Mouse (Mus musculus): ENCODE results near the gene Aldh9a1. TPM values are rescaled to one million over a fixed set of nuclear protein-coding genes. Genes with fewer than 3 reads are reported as not detected.
A peak's percentile ranks its signal among the peaks of the same experiment; 100 is the strongest.

Gene Aldh9a1
- total RNA-seq, 2 experiments from 2014 or later: 28.2 to 29.2 TPM

DNA sequence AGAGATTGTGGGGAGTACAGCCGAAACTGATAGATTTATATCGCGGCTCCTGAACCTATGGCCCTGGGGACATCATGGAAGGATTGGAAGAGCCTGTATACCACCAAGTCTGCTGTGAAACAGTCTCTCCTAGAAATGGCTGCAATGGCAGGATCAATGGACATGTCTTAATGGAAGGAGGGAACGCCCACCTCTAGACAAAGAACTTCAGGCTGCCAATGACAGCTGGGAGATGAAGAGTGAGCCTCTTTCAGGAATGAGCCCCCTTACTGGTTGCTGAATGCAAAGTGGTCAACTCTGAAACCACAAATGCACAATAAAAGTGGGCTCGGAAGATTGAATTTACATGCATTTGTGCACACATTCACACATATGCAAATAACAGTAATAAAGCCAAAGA is 33.0 kb downstream of the Aldh9a1 start:
- no peak for DNase-seq (ENCODE audit: low spot score in 2 of 2)

DNA sequence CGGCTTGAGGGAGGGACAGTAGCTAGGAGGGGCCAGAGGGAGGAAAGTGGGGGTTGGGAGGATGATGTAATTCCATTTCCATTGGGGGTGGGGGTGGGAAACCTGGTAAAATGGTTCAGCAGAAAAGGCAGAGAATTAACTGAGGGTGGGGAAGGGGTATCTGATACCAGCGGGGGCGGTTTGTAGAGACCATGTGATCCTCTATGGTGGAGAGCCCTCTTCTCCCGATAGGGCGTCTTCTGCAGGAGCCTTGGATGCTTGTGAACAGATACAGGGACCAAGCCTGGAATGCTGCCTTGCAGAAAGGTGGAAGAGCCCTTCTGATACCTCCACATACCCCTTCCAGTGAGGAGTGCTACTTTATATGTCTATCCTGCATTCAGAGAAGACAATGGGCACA is 33.4 kb downstream of the Aldh9a1 start:
- DNase-seq (ENCODE audit: low spot score in 2 of 2): no peak

DNA sequence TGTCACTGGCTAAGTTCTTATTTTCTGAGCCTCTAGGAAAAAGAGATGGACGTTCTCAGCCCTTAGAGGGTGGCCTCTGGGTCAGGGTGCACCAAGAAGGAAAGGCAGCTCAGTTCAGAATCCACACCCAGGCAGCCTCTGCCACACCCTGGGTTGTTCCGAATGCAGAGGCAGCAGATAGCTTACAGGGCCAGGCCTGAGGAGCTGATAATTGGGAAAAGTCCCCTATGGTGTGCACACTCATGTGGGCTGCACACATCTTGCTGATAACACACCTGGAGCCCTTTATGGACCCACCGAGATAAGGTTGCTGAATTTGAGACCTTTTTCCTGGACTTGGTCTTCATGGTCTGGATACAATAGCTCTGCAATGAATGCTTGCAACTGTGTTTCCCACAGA is 34.4 kb downstream of the Aldh9a1 start:
- no peak for DNase-seq (ENCODE audit: low spot score in 2 of 2)

DNA sequence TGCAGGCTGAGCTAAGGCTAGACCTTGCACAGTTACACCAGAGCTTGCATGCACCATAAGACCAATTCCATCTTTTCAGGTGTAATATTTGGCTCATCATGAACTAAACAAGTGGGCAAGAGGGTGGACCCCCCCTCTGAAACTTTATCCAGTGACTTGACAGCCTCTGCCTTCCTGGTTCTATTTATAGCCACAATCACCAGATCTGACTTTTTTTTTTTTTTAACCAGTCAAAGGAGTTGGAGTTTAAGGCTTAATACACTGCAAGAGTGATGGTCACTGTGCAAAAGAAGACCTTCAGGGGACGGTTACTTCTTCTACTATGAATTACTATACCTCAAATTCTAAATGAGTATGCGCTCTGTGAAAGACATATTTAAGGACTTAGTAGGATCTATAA is 35.4 kb downstream of the Aldh9a1 start:
- no peak for DNase-seq (ENCODE audit: low spot score in 2 of 2)

DNA sequence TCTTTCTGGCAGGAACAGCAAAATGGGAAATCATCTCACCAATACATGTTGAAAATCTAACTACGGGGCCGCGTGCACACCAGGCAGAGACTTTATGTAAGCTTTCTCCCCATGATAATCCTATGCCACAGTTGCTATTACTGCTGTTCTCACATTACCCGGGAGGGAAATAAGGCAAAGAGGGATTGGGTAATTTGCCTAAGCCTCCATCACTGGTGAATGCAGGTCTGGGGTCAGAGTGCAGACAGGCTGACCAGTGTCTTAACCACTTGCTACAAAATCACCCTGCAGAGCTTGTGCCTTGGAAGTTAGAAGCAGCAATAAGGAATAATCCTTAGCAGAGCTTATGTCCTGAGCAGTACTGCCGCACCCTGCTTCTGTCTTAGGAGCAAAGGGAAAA is 35.8 kb downstream of the Aldh9a1 start:
- DNase-seq (ENCODE audit: low spot score in 2 of 2): no peak

DNA sequence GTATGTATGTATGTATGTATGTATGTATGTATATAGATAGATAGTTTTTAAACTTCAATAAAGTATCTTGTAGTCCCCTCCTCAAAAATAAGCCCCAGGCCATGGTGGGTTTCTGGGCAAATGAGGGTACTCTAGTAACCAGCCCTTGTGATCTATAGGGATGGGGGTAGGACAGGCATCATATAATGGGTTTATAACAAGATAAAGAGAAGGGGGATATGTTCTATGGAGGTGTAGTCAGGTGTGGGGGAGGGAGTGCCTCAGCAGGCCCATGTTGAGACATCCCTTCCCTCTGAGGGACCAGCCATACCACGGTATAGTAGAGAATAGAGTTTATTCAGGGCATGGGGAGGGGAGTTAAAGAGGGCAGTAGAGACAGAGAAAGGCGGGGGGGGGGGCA is 36.7 kb downstream of the Aldh9a1 start:
- no peak for DNase-seq (ENCODE audit: low spot score in 2 of 2)

DNA sequence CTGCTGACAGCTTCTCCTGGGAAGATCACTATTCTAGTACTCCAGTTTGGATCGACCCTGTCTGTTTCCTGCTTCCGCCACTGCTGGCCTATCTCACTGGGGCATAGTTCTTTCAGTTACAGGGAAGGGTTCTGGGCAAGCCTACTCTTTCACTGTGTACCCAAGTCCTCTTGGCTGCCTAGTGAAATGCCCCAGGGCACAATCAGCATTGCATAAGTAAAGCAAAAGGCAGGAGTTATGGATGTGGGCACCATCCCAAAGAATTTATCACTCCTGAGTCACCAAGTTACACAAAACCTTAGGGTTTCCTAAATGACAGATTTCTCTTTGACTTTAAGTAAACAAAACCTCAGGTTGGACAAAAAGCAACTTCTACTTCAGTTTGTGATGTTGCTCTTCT is 37.5 kb downstream of the Aldh9a1 start:
- no peak for DNase-seq (ENCODE audit: low spot score in 2 of 2)

DNA sequence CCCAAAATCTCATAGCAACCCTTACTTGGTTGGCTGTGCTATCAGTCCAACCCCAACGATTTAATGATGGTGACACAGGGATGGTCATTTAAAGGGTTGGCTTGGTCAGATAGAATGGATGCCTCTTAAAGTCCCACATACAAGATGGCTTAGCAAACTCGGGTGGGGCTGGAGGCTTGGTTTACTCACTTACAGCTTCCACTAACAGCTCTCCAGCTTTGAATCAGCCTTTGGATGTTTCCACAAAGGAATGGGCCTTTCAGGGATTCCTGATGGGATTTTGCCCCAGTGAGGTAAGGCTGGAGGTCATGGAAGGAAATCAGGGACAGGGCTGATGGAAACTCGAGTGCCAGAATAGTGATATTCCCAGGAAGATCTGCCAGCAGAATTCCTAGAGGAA is 38.0 kb downstream of the Aldh9a1 start:
- no peak for DNase-seq (ENCODE audit: low spot score in 2 of 2)

DNA sequence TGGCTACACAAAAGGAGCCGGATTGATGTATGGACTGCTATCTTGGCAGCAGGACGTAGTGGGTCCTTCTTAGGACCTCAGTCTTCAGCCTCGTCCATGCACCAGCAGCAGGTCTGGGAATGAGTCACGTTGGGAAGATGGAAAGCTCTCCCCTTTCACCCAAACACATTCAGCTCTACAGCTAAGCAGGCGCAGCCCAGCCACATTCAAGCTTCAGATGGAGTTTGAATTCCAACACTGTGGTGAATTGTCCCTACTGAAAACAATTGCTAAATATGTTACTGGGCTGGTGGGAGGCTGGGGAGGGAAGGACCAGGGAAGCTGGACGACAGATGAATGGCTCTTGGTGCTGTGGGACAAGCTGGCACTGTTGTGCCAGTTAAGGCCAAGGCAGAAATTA is 38.8 kb downstream of the Aldh9a1 start:
- DNase-seq (ENCODE audit: low spot score in 2 of 2): no peak

DNA sequence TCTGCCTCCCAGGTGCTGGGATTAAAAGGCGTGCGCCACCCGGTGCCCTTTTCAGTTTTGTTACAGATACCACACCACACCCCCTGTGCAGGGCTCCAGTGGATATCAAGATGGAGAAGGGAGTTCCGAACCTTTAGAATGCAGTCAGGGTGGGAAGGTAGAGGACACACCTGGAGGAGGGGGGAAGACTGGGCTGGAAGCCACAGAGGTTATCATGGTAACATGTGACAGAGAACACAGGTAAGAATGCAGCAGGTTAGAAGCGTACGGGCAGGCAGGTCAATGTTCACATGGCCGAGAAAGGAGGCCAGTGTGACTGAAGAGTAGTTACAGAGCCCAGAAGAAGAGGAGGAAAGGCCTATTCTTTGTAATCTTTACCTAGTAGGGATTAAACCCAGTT is 39.8 kb downstream of the Aldh9a1 start:
- no peak for DNase-seq (ENCODE audit: low spot score in 2 of 2)

DNA sequence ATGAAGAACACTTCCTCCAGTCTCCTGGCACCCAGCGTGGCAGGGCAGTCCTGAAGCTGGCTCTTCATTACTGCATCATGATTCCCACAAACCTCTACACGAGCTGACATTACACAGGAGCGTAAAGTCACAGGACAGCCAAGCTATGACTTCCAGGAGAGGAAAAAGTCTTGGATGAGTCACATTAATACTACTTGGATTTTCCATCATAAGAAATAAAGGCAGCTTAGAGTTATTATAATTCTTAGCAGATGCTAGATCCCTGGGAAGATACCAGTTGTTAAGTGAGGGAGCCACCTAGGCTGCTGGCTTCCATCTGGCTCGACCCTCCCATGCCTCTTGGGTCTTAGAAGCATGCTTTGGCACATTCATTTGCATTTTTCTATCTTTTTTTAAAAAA is 40.6 kb downstream of the Aldh9a1 start:
- no peak for DNase-seq (ENCODE audit: low spot score in 2 of 2)

DNA sequence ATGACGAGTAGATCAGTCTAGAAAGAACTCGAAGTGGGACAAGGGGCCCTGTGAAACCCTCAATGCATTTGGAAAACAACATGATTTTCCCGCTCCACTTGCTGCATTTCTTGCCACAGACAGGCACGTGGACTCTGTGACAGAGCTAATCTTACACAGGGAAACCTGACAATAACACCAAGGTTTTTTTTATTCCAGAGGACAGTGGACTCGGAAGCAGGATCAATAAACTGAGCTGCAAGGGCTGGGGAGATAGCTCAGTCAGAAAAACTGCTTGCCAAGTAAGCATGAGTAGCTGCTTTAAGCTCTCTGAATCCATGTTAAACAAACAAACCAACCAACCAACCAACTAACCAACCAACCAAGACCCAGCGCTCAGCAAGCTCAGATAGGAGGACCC is 41.5 kb downstream of the Aldh9a1 start:
- DNase-seq (ENCODE audit: low spot score in 2 of 2): no peak

DNA sequence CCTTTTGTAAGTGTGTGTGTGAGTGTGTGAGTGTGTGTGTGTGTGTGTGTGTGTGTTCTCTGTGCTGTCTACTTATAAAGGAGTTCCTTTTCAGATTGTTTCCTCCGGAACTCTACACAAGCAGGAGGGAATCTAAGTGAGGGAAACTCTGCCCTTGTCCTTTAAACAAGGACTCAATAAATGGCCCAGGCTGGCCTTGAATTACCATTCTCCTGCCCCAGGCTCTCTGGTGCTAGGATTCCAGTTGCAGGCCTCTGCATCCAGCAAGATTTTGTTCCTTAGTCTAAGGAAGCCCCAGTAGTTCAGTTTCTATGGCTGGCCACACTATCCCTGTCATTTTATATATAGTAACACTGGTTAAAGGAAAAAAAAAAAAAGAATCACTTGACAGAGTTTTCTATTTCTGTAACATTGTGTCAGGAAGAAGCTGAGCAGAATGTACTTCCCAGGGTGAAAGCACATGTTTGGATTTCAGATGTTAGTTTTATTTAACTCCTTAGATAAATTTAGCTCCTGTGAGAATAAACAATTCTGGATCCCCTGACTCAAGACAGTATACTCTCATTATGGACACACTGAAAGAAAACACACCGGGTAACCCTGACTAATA is 42.3 kb downstream of the Aldh9a1 start:
- no peak for DNase-seq (ENCODE audit: low spot score in 2 of 2)

DNA sequence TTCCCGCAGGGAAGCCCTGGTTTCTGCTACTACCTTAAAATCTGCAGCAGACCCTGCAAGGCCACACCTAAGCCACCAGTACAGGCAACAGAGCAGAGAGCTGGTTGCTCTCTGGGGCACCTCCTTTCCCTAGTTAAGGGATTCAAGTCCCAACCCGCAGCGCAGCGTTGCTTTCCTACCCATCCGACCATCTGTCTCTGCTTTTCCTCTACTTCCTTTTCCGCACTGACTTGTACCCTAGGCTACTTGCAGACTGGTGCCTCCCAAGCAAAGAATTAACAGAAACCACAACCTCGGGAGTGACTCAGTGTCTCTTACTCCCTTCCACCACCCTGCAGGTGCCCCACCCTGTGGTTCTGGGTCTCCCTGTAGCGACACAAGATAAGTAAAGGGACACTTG is 42.9 kb downstream of the Aldh9a1 start:
- DNase-seq (ENCODE audit: low spot score in 2 of 2): peak in 1 of 2 experiments; percentile 44

DNA sequence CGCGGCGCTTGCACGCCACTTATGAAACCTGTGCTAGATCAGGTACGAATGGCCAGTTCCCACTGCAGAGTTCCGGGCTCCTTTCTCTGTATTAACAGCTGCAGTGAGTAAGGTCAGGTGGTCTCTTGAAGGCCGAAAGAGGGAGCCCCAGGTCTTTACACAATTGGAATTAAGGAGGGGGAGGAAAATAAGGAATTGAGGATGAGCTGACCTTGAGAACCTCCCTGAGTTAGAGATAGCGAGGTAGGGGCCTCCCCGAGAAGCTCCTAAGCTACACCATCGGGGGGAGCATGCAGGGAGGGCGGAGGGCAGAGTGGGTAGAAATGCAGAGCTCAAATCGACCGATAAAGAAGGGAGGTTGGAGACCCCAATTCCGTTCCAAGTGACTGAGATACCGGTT is 43.5 kb downstream of the Aldh9a1 start:
- no peak for DNase-seq (ENCODE audit: low spot score in 2 of 2)

DNA sequence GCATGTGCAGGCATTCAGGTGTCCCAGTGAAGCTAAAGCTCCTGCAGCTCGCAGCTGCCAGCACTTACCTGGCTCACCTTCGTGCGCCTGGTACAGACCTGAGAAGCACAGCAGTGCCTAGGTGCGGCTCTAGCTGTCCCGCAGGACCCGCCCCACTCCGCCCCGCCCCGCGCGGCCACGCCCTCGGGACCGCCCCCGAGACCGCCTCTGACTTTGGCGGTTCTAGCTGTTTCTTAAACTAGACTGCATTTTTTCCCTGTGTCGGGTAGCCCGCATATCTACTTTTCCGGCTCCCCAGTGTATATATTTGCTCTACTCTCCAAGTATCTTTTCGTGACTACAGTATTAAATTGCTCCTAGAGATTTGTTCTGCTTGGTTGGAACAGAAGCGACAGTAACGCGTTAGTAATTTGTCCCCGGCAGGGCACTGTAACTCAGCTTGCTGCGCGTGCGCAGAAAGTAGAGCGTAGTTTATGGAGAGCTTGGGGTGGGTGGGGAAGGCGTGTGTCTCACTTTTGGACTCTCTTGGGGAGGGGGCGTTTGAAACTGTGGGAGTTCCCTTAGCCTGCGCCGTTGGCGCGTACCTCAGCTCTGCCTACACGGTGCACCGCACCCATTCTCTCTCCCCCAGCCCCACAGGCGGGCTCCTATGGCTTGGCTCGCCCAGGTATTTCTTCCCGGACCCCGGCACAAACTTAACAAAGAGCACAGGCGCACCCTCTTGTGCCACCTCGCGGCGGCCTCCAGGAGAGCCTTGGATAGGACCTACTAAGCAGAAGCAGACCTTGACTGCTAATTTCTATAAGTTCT is 44.1 kb downstream of the Aldh9a1 start, which contains the start of gene Mgst3:
Gene Mgst3, minus strand, starts transcription at position 159 of the 810 bp plus-strand sequence.
- peak; percentile 90 to 97 for DNase-seq (ENCODE audit: low spot score in 2 of 2)

DNA sequence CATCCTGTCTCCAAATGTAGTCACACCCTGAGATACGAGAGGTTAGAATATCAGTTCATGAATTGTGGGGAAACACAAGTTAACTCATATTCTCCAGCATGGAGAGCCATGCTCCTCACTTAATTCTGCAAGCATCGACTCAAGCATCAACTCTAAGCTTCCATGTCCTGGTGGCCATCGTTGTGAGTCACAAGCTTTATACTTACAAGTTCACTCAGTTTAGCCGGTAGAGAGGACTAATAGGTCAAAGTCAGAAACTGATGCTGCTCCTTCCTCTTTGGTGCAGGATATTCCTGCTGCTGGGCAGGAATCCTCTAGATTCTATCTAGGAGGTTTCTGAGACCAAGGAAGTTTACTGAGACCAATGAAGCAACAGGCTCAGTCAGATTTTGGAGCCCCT is 55.4 kb downstream of the Aldh9a1 start:
- DNase-seq (ENCODE audit: low spot score in 2 of 2): no peak

DNA sequence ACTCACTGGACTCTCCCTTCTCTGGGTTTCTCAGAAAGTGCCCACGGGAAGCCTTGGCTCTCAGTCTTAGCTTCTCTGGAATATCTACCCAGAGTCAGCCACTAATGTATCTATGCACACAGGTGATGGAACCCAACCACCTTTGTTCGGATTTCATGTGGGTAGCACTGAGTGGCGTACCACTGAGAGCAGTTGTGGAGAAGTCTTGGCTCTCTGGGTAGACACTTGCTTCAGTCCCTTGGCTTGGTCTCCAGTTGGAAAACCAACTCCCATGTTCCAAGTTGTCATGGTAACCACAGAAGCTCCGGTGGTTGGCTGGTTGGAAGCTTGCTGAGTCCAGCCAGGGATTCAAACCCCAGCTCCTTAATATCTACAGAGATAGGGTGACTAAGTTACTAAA is 59.8 kb downstream of the Aldh9a1 start:
- no peak for DNase-seq (ENCODE audit: low spot score in 2 of 2)

DNA sequence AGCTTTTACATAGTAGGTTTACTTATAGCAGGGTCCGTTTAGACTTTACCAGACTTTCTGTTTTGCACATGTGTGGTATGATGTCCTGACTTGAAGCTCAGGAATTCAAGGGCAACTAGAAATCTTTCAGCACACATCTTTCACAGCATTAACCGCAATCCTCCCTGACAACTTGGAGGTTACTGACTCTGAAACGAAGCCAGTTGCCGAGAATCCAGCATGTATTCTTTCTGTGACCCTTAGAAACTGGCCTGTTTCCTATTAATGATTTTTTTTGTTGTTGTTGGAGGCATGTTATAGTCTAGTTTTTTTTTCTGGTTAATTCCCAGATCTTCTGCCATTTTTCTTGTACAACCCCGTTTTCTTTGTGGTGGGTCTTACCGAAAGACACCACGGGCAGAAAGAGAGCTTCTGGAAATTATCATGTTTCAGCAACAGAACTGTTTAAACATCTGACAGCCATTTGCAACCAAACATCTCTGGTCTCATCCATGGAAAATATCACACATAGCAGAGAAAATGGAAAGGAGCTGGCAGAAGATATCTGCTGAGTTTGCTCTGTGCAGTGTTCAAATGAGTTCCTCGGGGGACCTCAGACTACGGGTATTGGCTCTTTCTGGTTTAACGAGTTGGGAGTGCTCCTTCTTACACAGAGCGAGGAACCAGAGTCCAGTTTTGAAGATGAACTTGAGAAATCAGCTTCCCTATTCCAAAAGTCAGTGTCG is 62.4 kb downstream of the Aldh9a1 start:
- no peak for DNase-seq (ENCODE audit: low spot score in 2 of 2)

DNA sequence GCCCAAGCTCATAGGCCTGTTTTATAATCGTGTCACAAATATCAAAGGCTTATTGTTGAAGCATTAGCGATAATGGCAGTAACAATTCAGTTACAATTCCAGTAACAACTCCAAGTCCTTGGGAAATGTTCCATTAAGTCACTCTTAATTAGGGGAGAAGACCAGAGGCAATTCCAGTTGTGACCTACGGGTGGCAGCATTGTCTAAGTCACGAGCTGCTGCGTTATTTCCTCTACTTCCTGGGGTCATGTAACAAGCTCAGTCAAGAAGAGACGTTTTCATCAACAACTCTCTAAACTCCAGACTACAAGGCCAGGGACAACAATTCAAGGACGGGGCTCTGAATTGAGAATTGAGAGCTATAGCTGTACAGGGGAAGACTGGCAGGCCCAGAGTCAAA is 65.1 kb downstream of the Aldh9a1 start:
- DNase-seq (ENCODE audit: low spot score in 2 of 2): peak; percentile 52 to 88
